Mouse (Mus musculus) spleen, adult 18-20 months (tissue): ENCODE results near the gene Drap1.

ENCODE experiments used
- DNase-seq, 2 experiments: peaks; one replicate each; pipeline ENCODE4 v3.0.0; 2022; ENCODE audit warnings: mixed read lengths in 2 of 2

Gene Drap1

DNA sequence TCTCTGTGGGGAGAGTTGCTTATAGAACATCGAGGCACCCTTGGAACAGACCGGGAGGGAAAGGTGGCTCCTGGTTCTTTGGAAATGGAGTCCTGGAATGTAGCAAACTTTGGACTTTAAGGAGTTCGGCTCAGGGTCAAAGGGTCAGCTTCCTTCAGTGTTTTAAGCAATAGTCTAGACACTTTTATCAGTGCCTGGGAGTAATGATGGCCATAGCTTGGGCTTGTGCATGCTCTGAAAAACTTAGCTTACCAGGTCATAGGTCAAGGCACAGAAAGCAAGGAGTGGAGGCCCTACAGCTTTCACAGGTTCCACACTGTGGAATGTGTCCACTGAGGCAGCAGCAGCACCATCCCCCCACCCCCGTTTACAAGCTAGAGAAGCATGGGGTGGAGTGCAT lies 50.0 kb downstream of the Drap1 start:
- DNase-seq: no peak

GRCm38 (mm10) chr19:5374177-5374576 lies 50.6 kb downstream of the Drap1 start:
- DNase-seq: no peak
